Mouse (Mus musculus) heart, embryonic 14.5 days (tissue): Measurements from ENCODE around the gene Slc44a2. TPM values are rescaled to one million over a fixed set of nuclear protein-coding genes. Genes with fewer than 3 reads are reported as not detected.
A peak's percentile ranks its signal among the peaks of the same experiment; 100 is the strongest.

ENCODE experiments used
- ATAC-seq: fragments of 200-750 bp; cut with Nextera tagmentation; 2 replicates; pipeline ENCODE4 v1.8.0; 2017; ENCODE audit warnings: low read depth, moderate TSS enrichment; ENCODE audit not compliant: insufficient number of reproducible peaks, insufficient read depth, low FRiP score
- H3K27ac ChIP-seq, 2 experiments: fragments of 200-500 bp in 1 of 2; fragments of 300-500 bp in 1 of 2; sonication (generic) in 1 of 2; replicated peaks in 1 of 2; 2 replicates each; pipeline ENCODE4 v1.5.1; 2012 to 2014; ENCODE audit warnings: low read depth in 2 of 2, low read length in 2 of 2, control low read depth in 1 of 2, mild to moderate bottlenecking in 1 of 2, mixed read lengths in 1 of 2; ENCODE audit not compliant: control insufficient read depth in 1 of 2, insufficient read depth in 1 of 2
- H3K27me3 ChIP-seq: fragments of 300-500 bp; sonication (generic); 2 replicates; pipeline ENCODE4 v1.6.1; 2014; ENCODE audit warnings: mild to moderate bottlenecking, low read length, control low read depth; ENCODE audit not compliant: control insufficient read depth, insufficient read depth
- H3K36me3 ChIP-seq: fragments of 300-500 bp; sonication (generic); 2 replicates; pipeline ENCODE4 v1.6.1; 2014; ENCODE audit warnings: mild to moderate bottlenecking, control low read depth, low read length, mixed read lengths; ENCODE audit not compliant: control insufficient read depth, insufficient read depth
- H3K4me1 ChIP-seq, 2 experiments: fragments of 200-500 bp in 1 of 2; fragments of 300-500 bp in 1 of 2; sonication (generic) in 1 of 2; 2 replicates each; pipeline ENCODE4 v1.6.1; 2012 to 2014; ENCODE audit warnings: low read length in 2 of 2, control low read depth in 1 of 2, mixed read lengths in 1 of 2; ENCODE audit not compliant: control insufficient read depth in 2 of 2, insufficient read depth in 2 of 2
- H3K4me2 ChIP-seq: fragments of 300-500 bp; sonication (generic); 2 replicates; pipeline ENCODE4 v1.6.1; 2014; ENCODE audit warnings: mild to moderate bottlenecking, low read length
- H3K4me3 ChIP-seq, 2 experiments: fragments of 200-500 bp in 1 of 2; fragments of 300-500 bp in 1 of 2; sonication (generic) in 1 of 2; 2 replicates each; pipeline ENCODE4 v1.5.1; 2012 to 2014; ENCODE audit warnings: low read length in 2 of 2, mild to moderate bottlenecking in 2 of 2, control low read depth in 1 of 2, low read depth in 1 of 2, moderate library complexity in 1 of 2; ENCODE audit not compliant: control insufficient read depth in 1 of 2, insufficient read depth in 1 of 2
- H3K9ac ChIP-seq: fragments of 300-500 bp; sonication (generic); 2 replicates; pipeline ENCODE4 v1.6.1; 2014; ENCODE audit warnings: mild to moderate bottlenecking, low read length
- H3K9me3 ChIP-seq: fragments of 300-500 bp; sonication (generic); 2 replicates; pipeline ENCODE4 v1.6.1; 2016; ENCODE audit warnings: low read length, control low read depth; ENCODE audit not compliant: control insufficient read depth
- WGBS: fragments of 180-500 bp; shearing (Covaris S2); extraction: QIAGEN DNeasy Blood & Tissue Kit; methylation state at CpG from one replicate; pipeline ENCODE4 v1.1.7; 2014; 5-methylcytosine and 5-hydroxymethylcytosine counted together
- polyA plus RNA-seq: library from polyadenylated mRNA; unstranded; fragments of >200 nt; fragmentation: Nextera tagmentation; extraction: Ambion mirVana; gene quantifications from 2 replicates; pipeline ENCODE4 v1.2.1, GENCODE M21; 2014

Slc44a2 gene
- polyA plus RNA-seq, result 66.4 and 67.9 TPM in 2 replicates

- peak; percentile 93 for ATAC-seq
- Histone ChIP-seq H3K9ac (peak within 1 kb of the TSS; percentile 81), H3K27ac (peak within 1 kb of the TSS; percentile 35 to 72), H3K4me2 (peak within 1 kb of the TSS; percentile 95), H3K27me3 (no peaks in the 10 kb centered on the region), H3K36me3 (peaks cover 4% of the 10 kb centered on the region; the same call in 1 of the 2 replicates), H3K4me1 (peaks cover 9 to 18% of the 10 kb centered on the region in 2 experiments; a peak in 3 of 4 replicates), H3K4me3 (peak within 1 kb of the TSS; percentile 63 to 79), H3K9me3 (no peaks in the 10 kb centered on the region)
- WGBS, result under 1% methylated on average over 52 of the region's 52 CpGs
Observed at GRCm38 (mm10) chr9:21320619-21321512, at the start of gene Slc44a2. Gene Slc44a2 (plus strand): TSS chr9:21320698.

- Histone ChIP-seq H3K4me1 (peaks cover 5 to 16% of the 10 kb centered on the region in 2 experiments; a peak in 3 of 4 replicates), H3K4me2 (no peak overlapping the region), H3K27me3 (no peaks in the 10 kb centered on the region), H3K27ac (no peak overlapping the region), H3K4me3 (no peak overlapping the region), H3K9ac (no peak overlapping the region), H3K36me3 (peaks cover 98% of the 10 kb centered on the region), H3K9me3 (no peaks in the 10 kb centered on the region)
- ATAC-seq, result no peak
- 86% methylated on average over 9 of the region's 9 CpGs for WGBS
Observed at GRCm38 (mm10) chr9:21272391-21272790, 48.1 kb upstream of the Slc44a2 start.

GRCm38 (mm10) chr9:21273094-21273493 lies 47.4 kb upstream of the Slc44a2 start:
- WGBS, result 85% methylated on average over 8 of the region's 8 CpGs
- Histone ChIP-seq H3K27ac (no peak overlapping the region), H3K36me3 (peaks cover 98% of the 10 kb centered on the region), H3K9me3 (no peaks in the 10 kb centered on the region), H3K27me3 (no peaks in the 10 kb centered on the region), H3K4me1 (peaks cover 5 to 15% of the 10 kb centered on the region in 2 experiments; a peak in 2 of 4 replicates), H3K9ac (no peak overlapping the region), H3K4me2 (no peak overlapping the region), H3K4me3 (no peak overlapping the region)
- ATAC-seq, result no peak

- ATAC-seq, result no peak
- H3K36me3 ChIP-seq, result peaks cover 98% of the 10 kb centered on the region
- H3K4me3 ChIP-seq, result no peak overlapping the region
- H3K27me3 ChIP-seq, result no peaks in the 10 kb centered on the region
- H3K4me1 ChIP-seq, result peaks cover 5 to 15% of the 10 kb centered on the region in 2 experiments; a peak in 2 of 4 replicates
- no peak overlapping the region for H3K4me2 ChIP-seq
- H3K9me3 ChIP-seq, result no peaks in the 10 kb centered on the region
- no peak overlapping the region; the same call in 1 of the 2 replicates for H3K9ac ChIP-seq
- 62% methylated on average over 7 of the region's 7 CpGs for WGBS
- H3K27ac ChIP-seq, result peak overlapping the region in 1 of 2 experiments; percentile 12; a peak in 1 of 4 replicates
Observed at GRCm38 (mm10) chr9:21273520-21274228, 46.8 kb upstream of the Slc44a2 start.

- H3K9me3 ChIP-seq, result no peaks in the 10 kb centered on the region
- H3K4me3 ChIP-seq, result no peak overlapping the region
- H3K4me1 ChIP-seq, result peaks cover 5 to 15% of the 10 kb centered on the region in 2 experiments; a peak in 2 of 4 replicates
- 0 out of 4 replicates have a peak overlapping the region, but pooled peaks of 1 of the 2 experiments have one; percentile 12 for H3K27ac ChIP-seq
- H3K36me3 ChIP-seq, result peaks cover 98% of the 10 kb centered on the region
- no peak overlapping the region for H3K4me2 ChIP-seq
- WGBS, result 34% methylated on average over 3 of the region's 3 CpGs
- no peak for ATAC-seq
- H3K27me3 ChIP-seq, result no peaks in the 10 kb centered on the region
- no peak overlapping the region for H3K9ac ChIP-seq
Observed at GRCm38 (mm10) chr9:21274336-21274735, 46.2 kb upstream of the Slc44a2 start.

- H3K9ac ChIP-seq, result no peak overlapping the region
- 72% methylated on average over 7 of the region's 7 CpGs for WGBS
- H3K27ac ChIP-seq, result 0 out of 4 replicates have a peak overlapping the region, but pooled peaks of 1 of the 2 experiments have one; percentile 20
- no peak overlapping the region for H3K4me3 ChIP-seq
- H3K36me3 ChIP-seq, result peaks cover 98% of the 10 kb centered on the region
- no peak overlapping the region for H3K4me2 ChIP-seq
- no peaks in the 10 kb centered on the region for H3K9me3 ChIP-seq
- H3K27me3 ChIP-seq, result no peaks in the 10 kb centered on the region
- H3K4me1 ChIP-seq, result peaks cover 5 to 15% of the 10 kb centered on the region in 2 experiments; a peak in 2 of 4 replicates
- ATAC-seq, result no peak
Observed at GRCm38 (mm10) chr9:21275013-21275710, 45.3 kb upstream of the Slc44a2 start.

- ATAC-seq, result no peak
- no peaks in the 10 kb centered on the region for H3K9me3 ChIP-seq
- H3K4me2 ChIP-seq, result no peak overlapping the region
- no peak overlapping the region for H3K4me3 ChIP-seq
- H3K4me1 ChIP-seq, result peaks cover 5 to 15% of the 10 kb centered on the region in 2 experiments; a peak in 2 of 4 replicates
- no peak overlapping the region for H3K27ac ChIP-seq
- H3K36me3 ChIP-seq, result peaks cover 98% of the 10 kb centered on the region
- 81% methylated on average over 12 of the region's 12 CpGs for WGBS
- no peak overlapping the region for H3K9ac ChIP-seq
- H3K27me3 ChIP-seq, result no peaks in the 10 kb centered on the region
Observed at GRCm38 (mm10) chr9:21275727-21276126, 44.8 kb upstream of the Slc44a2 start.
